ENCODE assay signal across 8 mouse cellular contexts in genomic region chr9:21426013-21426412, GRCm38 (mm10). TPM values are rescaled to one million over a fixed set of nuclear protein-coding genes. Genes with fewer than 3 reads are reported as not detected.
DNase-seq lines count a peak whose midpoint lies in the region; ATAC-seq and TF ChIP-seq lines count a peak whose summit lies in the region.

No protein-coding gene starts in this region.

- no peak for TF ChIP-seq CTCF in cerebellum, adult 2 months (IDR thresholded peaks at IDR 0.05; ENCODE audit: borderline replicate concordance, insufficient read depth, low read depth, low read length)
- no peak for TF ChIP-seq CTCF in lung, adult 2 months (IDR thresholded peaks at IDR 0.05; ENCODE audit: insufficient read depth, low read length)

- no peak for ATAC-seq in cerebellum, adult (ENCODE audit: insufficient number of reproducible peaks, low FRiP score, low TSS enrichment)
- no peak; the same call in 1 of the 2 replicates for ATAC-seq in intestine, embryonic 15.5 days

- 0% methylated on average over 1 of the region's 1 CpGs for WGBS in cerebellum, adult 2 months
- WGBS in embryonic facial prominence, embryonic 10.5 days = 26% methylated on average over 1 of the region's 1 CpGs
- 0% methylated on average over 1 of the region's 1 CpGs for WGBS in intestine, embryonic 15.5 days
- 0% methylated on average over 1 of the region's 1 CpGs for WGBS in lung, adult 2 months

- peaks cover 33% of the 10 kb centered on the region for H3K4me1 ChIP-seq in cerebellum, adult 2 months (ENCODE audit: control insufficient read depth, insufficient read depth, low read length)
- H3K4me1 ChIP-seq in embryonic facial prominence, embryonic 10.5 days = peaks cover 28% of the 10 kb centered on the region
- peaks cover 10% of the 10 kb centered on the region for H3K4me1 ChIP-seq in intestine, embryonic 15.5 days (replicated peaks)
- H3K4me1 ChIP-seq in lung, adult 2 months (ENCODE audit: control insufficient read depth, insufficient read depth, low read length) = peaks cover 24% of the 10 kb centered on the region

- peak overlapping the region; percentile 15; the same call in 1 of the 2 replicates for H3K27ac ChIP-seq in cerebellum, adult 2 months (ENCODE audit: insufficient read depth, low read length)
- H3K27ac ChIP-seq in embryonic facial prominence, embryonic 10.5 days (replicated peaks) = peak overlapping the region; percentile 87
- H3K27ac ChIP-seq in intestine, embryonic 15.5 days = no peak overlapping the region

- no peak for TF ChIP-seq POLR2A in cerebellum, adult 2 months (IDR thresholded peaks at IDR 0.05; ENCODE audit: borderline replicate concordance, insufficient read depth, low read length)
- TF ChIP-seq POLR2A in lung, adult 2 months (IDR thresholded peaks at IDR 0.05; ENCODE audit: borderline replicate concordance, extremely low read depth, low read depth, low read length) = no peak

- H3K9me3 ChIP-seq in embryonic facial prominence, embryonic 10.5 days = no peaks in the 10 kb centered on the region
- H3K9me3 ChIP-seq in intestine, embryonic 15.5 days = no peaks in the 10 kb centered on the region

- H3K4me3 ChIP-seq in cerebellum, adult 2 months (replicated peaks; ENCODE audit: insufficient read depth, low read depth, low read length) = peak overlapping the region; percentile 83
- peak overlapping the region; percentile 95 for H3K4me3 ChIP-seq in embryonic facial prominence, embryonic 10.5 days
- H3K4me3 ChIP-seq in intestine, embryonic 15.5 days (replicated peaks) = peak overlapping the region; percentile 91
- peak overlapping the region; percentile 91 for H3K4me3 ChIP-seq in lung, adult 2 months (replicated peaks; ENCODE audit: extremely low read depth, low read depth, low read length)

- no peak for DNase-seq in cerebellum, adult 2 months
- no peak for DNase-seq in embryonic facial prominence, embryonic 10.5 days (ENCODE audit: low spot score)
- no peak for DNase-seq in lung, adult 2 months
- DNase-seq in splenic B cell, adult 2 months (ENCODE audit: low read depth, low spot score) = peak; percentile 32
- no peak for DNase-seq in gastrocnemius, adult 8-10 months (ENCODE audit: low spot score in 2 of 2)
- no peak for DNase-seq in urinary bladder, postnatal 4 days (ENCODE audit: low spot score in 2 of 2)

- H3K27me3 ChIP-seq in cerebellum, adult 2 months (ENCODE audit: control insufficient read depth, insufficient read depth, low read length) = no peaks in the 10 kb centered on the region
- no peaks in the 10 kb centered on the region for H3K27me3 ChIP-seq in embryonic facial prominence, embryonic 10.5 days (replicated peaks; ENCODE audit: low read depth, poor library complexity, severe bottlenecking)
- no peaks in the 10 kb centered on the region for H3K27me3 ChIP-seq in intestine, embryonic 15.5 days (replicated peaks)
- H3K27me3 ChIP-seq in splenic B cell, adult 2 months (ENCODE audit: control insufficient read depth, insufficient read depth, low read length, poor library complexity, severe bottlenecking) = no peaks in the 10 kb centered on the region

- H3K36me3 ChIP-seq in embryonic facial prominence, embryonic 10.5 days (replicated peaks) = peaks cover 15% of the 10 kb centered on the region
- peaks cover 2% of the 10 kb centered on the region; the same call in 1 of the 2 replicates for H3K36me3 ChIP-seq in intestine, embryonic 15.5 days
- no peaks in the 10 kb centered on the region; the same call in 1 of the 2 replicates for H3K36me3 ChIP-seq in splenic B cell, adult 2 months (ENCODE audit: control insufficient read depth, insufficient read depth, low read length, poor library complexity, severe bottlenecking)

- peak overlapping the region; percentile 81 for H3K9ac ChIP-seq in intestine, embryonic 15.5 days

- H3K4me2 ChIP-seq in intestine, embryonic 15.5 days (replicated peaks) = peak overlapping the region; percentile 83

RNA-seq across cellular contexts. Expression of gene Dnm2, which starts 1.3 kb away (rescaled TPM):
- 66.9 and 68.6 TPM in 2 replicates for polyA plus RNA-seq in cerebellum, adult 2 months (2012; rRNA removed)
- polyA plus RNA-seq in embryonic facial prominence, embryonic 10.5 days (2016; fragmentation: Nextera tagmentation; extraction: Ambion mirVana) = 72.9 and 73.7 TPM in 2 replicates
- polyA plus RNA-seq in intestine, embryonic 15.5 days (2015; fragmentation: Nextera tagmentation; extraction: Ambion mirVana) = 70.6 and 75.7 TPM in 2 replicates
- 174 and 207 TPM in 2 replicates for polyA plus RNA-seq in lung, adult 2 months (2012; rRNA removed)
- 10 to 100 TPM; 29.3 to 39.1 (median 30.8) TPM for total RNA-seq in gastrocnemius, adult 8-10 months (2022)

RNA-seq across cellular contexts. Expression of gene Qtrt1, which starts 14.4 kb away (rescaled TPM):
- 37.5 and 39.5 TPM in 2 replicates for polyA plus RNA-seq in cerebellum, adult 2 months (2012; rRNA removed)
- polyA plus RNA-seq in embryonic facial prominence, embryonic 10.5 days (2016; fragmentation: Nextera tagmentation; extraction: Ambion mirVana) = 64.0 and 71.1 TPM in 2 replicates
- polyA plus RNA-seq in intestine, embryonic 15.5 days (2015; fragmentation: Nextera tagmentation; extraction: Ambion mirVana) = 57.0 and 60.5 TPM in 2 replicates
- polyA plus RNA-seq in lung, adult 2 months (2012; rRNA removed) = 27.7 and 29.5 TPM in 2 replicates
- total RNA-seq in gastrocnemius, adult 8-10 months (2022) = 1 to 10 TPM; 5.8 to 8.0 (median 6.2) TPM

RNA-seq across cellular contexts. Expression of gene Ilf3, which starts 58.3 kb away (rescaled TPM):
- 81.0 and 81.1 TPM in 2 replicates for polyA plus RNA-seq in cerebellum, adult 2 months (2012; rRNA removed)
- polyA plus RNA-seq in embryonic facial prominence, embryonic 10.5 days (2016; fragmentation: Nextera tagmentation; extraction: Ambion mirVana) = 341 and 343 TPM in 2 replicates
- 143 and 150 TPM in 2 replicates for polyA plus RNA-seq in intestine, embryonic 15.5 days (2015; fragmentation: Nextera tagmentation; extraction: Ambion mirVana)
- 31.8 and 35.2 TPM in 2 replicates for polyA plus RNA-seq in lung, adult 2 months (2012; rRNA removed)
- total RNA-seq in gastrocnemius, adult 8-10 months (2022) = 10 to 100 TPM; 15.8 to 20.6 (median 18.9) TPM
